Mouse (Mus musculus): ENCODE results near the gene Ehbp1l1.

Gene Ehbp1l1

GRCm38 (mm10) chr19:5668372-5668771 is 57.7 kb downstream of the Ehbp1l1 start:
- no peak for DNase-seq (ENCODE audit: low spot score in 2 of 2)

GRCm38 (mm10) chr19:5666386-5666785 is 59.7 kb downstream of the Ehbp1l1 start:
- no peak for DNase-seq (ENCODE audit: low spot score in 2 of 2)

DNA sequence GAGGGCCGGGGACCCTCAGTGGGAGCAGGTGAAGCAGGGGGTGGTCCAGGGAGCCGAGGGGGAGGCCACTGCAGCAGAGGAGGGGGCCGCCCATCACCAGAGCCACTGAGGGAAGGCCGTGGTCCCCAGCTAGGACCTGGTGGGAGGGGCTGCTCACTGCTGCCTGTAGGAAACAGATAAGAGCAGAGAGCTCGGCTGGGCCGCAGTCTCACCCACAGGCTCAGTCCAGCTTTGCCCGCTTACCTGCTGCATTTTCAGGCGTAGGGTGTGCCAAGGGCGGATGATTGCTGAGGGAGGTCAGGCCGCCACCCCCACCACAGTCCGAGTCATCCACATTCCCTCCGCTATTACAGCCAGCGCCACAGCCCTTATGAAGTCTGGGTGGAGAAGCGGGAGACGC is 60.7 kb downstream of the Ehbp1l1 start:
- DNase-seq (ENCODE audit: low spot score in 2 of 2) = no peak

DNA sequence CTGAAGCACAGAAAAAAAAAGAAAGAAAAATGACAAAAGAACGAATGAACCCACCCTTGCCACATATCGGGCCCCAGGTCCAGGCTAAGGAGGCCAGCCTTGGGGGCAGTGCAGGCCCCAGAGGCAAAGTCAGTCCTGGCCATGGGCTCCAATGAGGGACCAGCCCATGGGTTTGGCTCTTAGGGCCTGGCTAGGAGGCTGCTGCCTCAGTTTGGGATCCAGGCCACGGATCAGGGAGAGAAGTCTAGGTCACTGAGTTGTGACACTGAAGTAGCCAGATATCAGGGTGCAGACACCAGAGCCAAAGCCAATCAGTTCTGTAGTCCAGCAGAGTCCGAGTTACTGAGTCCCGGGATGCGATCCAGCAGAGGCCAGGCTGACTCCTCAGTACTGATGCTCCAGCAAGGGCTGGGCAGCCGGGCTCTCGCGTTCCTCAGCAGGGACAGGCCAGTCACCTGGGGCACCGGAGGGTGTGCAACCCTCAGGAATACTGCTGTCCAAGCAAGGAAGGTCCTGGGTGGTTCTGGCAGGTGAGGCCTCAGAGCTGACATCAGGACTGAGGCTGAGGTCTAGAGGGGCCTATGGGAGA is 61.4 kb downstream of the Ehbp1l1 start:
- no peak for DNase-seq (ENCODE audit: low spot score in 2 of 2)

DNA sequence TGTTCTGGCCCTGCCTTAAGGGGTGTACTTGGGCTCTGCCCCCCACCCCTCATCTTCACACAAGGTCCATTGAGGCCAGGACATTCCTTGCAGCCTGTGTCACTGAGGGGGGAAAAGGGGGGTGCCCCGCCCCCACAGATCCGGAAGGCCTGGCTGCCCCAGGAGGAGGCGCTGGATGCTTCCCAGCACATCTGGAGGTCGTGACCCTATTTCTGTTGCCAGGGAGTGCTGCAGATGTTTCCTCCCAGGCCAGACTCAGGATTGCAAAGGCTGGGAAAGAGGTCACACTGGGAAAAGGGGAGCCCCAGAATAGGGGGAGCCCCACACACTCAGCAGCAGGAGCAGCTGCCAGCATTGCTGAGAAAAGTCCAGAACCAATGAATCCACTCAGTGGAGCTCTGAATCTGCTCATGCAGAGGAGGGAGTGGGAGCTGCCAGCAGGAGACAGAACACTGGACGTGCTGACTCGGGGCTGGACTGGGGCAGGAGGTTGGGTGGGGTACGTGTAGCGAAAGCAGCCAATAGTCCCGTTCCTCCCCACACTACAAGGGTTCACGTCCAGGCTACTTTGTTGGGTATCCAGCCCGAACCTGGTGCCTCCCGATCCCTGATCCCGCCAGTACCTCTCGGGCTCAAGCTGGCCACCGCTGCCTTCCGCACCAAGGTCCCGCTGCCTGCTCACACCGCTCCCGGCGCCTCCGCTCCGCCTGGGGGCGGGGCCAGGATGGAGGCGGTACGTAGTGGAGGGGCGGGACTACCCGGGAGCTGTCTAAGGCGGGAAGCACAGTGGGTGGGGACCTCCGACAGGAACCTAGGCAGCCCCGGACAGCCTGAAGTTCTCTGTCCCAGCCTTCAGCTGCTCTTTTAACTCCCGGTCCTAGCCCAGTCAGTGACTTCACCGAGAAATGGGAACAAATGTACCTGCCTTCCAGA is 62.9 kb downstream of the Ehbp1l1 start, which contains the start of gene Sipa1:
TSS of gene Sipa1 (minus strand) at position 727 of the 933 bp plus-strand sequence.
- peak; percentile 82 to 86 for DNase-seq (ENCODE audit: low spot score in 2 of 2)

- DNase-seq (ENCODE audit: low spot score in 2 of 2) = no peak
Observed at GRCm38 (mm10) chr19:5662310-5662709, 63.8 kb downstream of the Ehbp1l1 start.

GRCm38 (mm10) chr19:5660942-5661751 is 65.0 kb downstream of the Ehbp1l1 start:
- DNase-seq (ENCODE audit: low spot score in 2 of 2) = peak; percentile 62 to 63

Data from right cerebral cortex, postnatal 10 days (tissue).